9 mouse cellular contexts compared by ENCODE assay signal in genomic region chr7:67655186-67655585, GRCm38 (mm10). TPM values are rescaled to one million over a fixed set of nuclear protein-coding genes. Genes with fewer than 3 reads are reported as not detected.
A peak's percentile ranks its signal among the peaks of the same experiment; 100 is the strongest.
DNase-seq lines count a peak whose midpoint lies in the region; ATAC-seq lines count a peak whose summit lies in the region.
"Had no signal": no experiment of that assay in that cellular context is flagged by ENCODE, and none has a peak within 500 bp of the region (broad histone marks: within the 10 kb centered on the region; RNA-seq: fewer than 3 reads in every experiment).

No protein-coding gene starts in this region.

- no peaks in the 10 kb centered on the region for H3K27me3 ChIP-seq in forebrain, embryonic 11.5 days (ENCODE audit: control insufficient read depth, insufficient read depth, low read length)
- H3K27me3 ChIP-seq in forebrain, embryonic 16.5 days (replicated peaks; ENCODE audit: control insufficient read depth, insufficient read depth, low read length): no peaks in the 10 kb centered on the region
- no peaks in the 10 kb centered on the region for H3K27me3 ChIP-seq in forebrain, embryonic 12.5 days
- H3K27me3 ChIP-seq: heart, embryonic 15.5 days had no signal

- ATAC-seq in forebrain, embryonic 11.5 days (replicated peaks; ENCODE audit: low FRiP score): peak; percentile 80
- ATAC-seq in forebrain, embryonic 16.5 days: no peak
- peak; percentile 69; the same call in 1 of the 2 replicates for ATAC-seq in forebrain, embryonic 12.5 days (ENCODE audit: low FRiP score)
- peak; percentile 33; the same call in 1 of the 2 replicates for ATAC-seq in megakaryocyte, adult 5-6 weeks (ENCODE audit: poor library complexity, severe bottlenecking)

- peaks cover 4% of the 10 kb centered on the region; the same call in 1 of the 2 replicates for H3K4me1 ChIP-seq in forebrain, embryonic 11.5 days (replicated peaks; ENCODE audit: control insufficient read depth, insufficient read depth, low read length)
- H3K4me1 ChIP-seq in forebrain, embryonic 16.5 days (replicated peaks; ENCODE audit: control insufficient read depth, insufficient read depth, low read length): peaks cover 3% of the 10 kb centered on the region; the same call in 1 of the 2 replicates
- H3K4me1 ChIP-seq in forebrain, embryonic 12.5 days: peaks cover 11% of the 10 kb centered on the region

- H3K27ac ChIP-seq in forebrain, embryonic 11.5 days (ENCODE audit: low read depth, low read length): no peak overlapping the region
- no peak overlapping the region for H3K27ac ChIP-seq in forebrain, embryonic 16.5 days (ENCODE audit: low read length)
- peak overlapping the region; percentile 38; the same call in 1 of the 2 replicates for H3K27ac ChIP-seq in forebrain, embryonic 12.5 days
- H3K27ac ChIP-seq: heart, embryonic 15.5 days had no signal

- no peaks in the 10 kb centered on the region for H3K9me3 ChIP-seq in forebrain, embryonic 11.5 days (ENCODE audit: control insufficient read depth, low read length)
- H3K9me3 ChIP-seq in forebrain, embryonic 16.5 days (ENCODE audit: control insufficient read depth, low read length): no peaks in the 10 kb centered on the region
- no peaks in the 10 kb centered on the region for H3K9me3 ChIP-seq in forebrain, embryonic 12.5 days
- H3K9me3 ChIP-seq: heart, embryonic 15.5 days had no signal

- peak overlapping the region; percentile 32; the same call in 1 of the 2 replicates for H3K4me2 ChIP-seq in forebrain, embryonic 11.5 days (ENCODE audit: low read depth, low read length, severe bottlenecking)
- H3K4me2 ChIP-seq in forebrain, embryonic 16.5 days (ENCODE audit: low read length): no peak overlapping the region
- H3K4me2 ChIP-seq in forebrain, embryonic 12.5 days: peak overlapping the region; percentile 13
- H3K4me2 ChIP-seq: heart, embryonic 15.5 days had no signal

- H3K9ac ChIP-seq in forebrain, embryonic 11.5 days (ENCODE audit: low read length): no peak overlapping the region
- H3K9ac ChIP-seq in forebrain, embryonic 16.5 days (replicated peaks; ENCODE audit: low read depth, low read length): no peak overlapping the region
- H3K9ac ChIP-seq in forebrain, embryonic 12.5 days: no peak overlapping the region
- H3K9ac ChIP-seq: heart, embryonic 15.5 days had no signal

- 16% methylated on average over 1 of the region's 1 CpGs for WGBS in forebrain, embryonic 11.5 days
- 10% methylated on average over 1 of the region's 1 CpGs for WGBS in forebrain, embryonic 16.5 days
- 3% methylated on average over 1 of the region's 1 CpGs for WGBS in forebrain, embryonic 12.5 days

- DNase-seq in forebrain, embryonic 11.5 days (ENCODE audit: low spot score): no peak
- peak; percentile 20 for DNase-seq in ES-CJ7 (ENCODE audit: low read depth, low spot score)
- no peak for DNase-seq in layer of hippocampus, postnatal 25 days (ENCODE audit: extremely low spot score in 1 of 2, low spot score in 1 of 2)
- DNase-seq in cerebellum, adult 8-10 months: no peak
- DNase-seq in spleen, postnatal 10 days (ENCODE audit: low spot score in 2 of 2): no peak

- H3K4me3 ChIP-seq in forebrain, embryonic 11.5 days (ENCODE audit: low read depth, low read length): no peak overlapping the region
- H3K4me3 ChIP-seq in forebrain, embryonic 16.5 days (replicated peaks; ENCODE audit: low read length): no peak overlapping the region
- H3K4me3 ChIP-seq in forebrain, embryonic 12.5 days (replicated peaks): no peak overlapping the region
- H3K4me3 ChIP-seq: heart, embryonic 15.5 days had no signal

- no peaks in the 10 kb centered on the region for H3K36me3 ChIP-seq in forebrain, embryonic 11.5 days (ENCODE audit: control insufficient read depth, insufficient read depth, low read length)
- H3K36me3 ChIP-seq in forebrain, embryonic 16.5 days (ENCODE audit: control insufficient read depth, insufficient read depth): no peaks in the 10 kb centered on the region
- H3K36me3 ChIP-seq in forebrain, embryonic 12.5 days (replicated peaks): no peaks in the 10 kb centered on the region
- H3K36me3 ChIP-seq: heart, embryonic 15.5 days had no signal

RNA-seq across cellular contexts. Expression of gene Ttc23, which starts 8.0 kb away (rescaled TPM):
- 34.4 and 37.9 TPM in 2 replicates for polyA plus RNA-seq in forebrain, embryonic 11.5 days (2014; fragmentation: Nextera tagmentation; extraction: Ambion mirVana)
- 8.4 and 10.6 TPM in 2 replicates for polyA plus RNA-seq in forebrain, embryonic 16.5 days (2015; fragmentation: Nextera tagmentation; extraction: Ambion mirVana)
- polyA plus RNA-seq in forebrain, embryonic 12.5 days (2016; fragmentation: Nextera tagmentation; extraction: Ambion mirVana): 31.2 and 32.3 TPM in 2 replicates
- 0.36 and 1.9 TPM in 2 replicates for total RNA-seq in megakaryocyte, adult 5-6 weeks (2015)
- total RNA-seq in megakaryocyte, adult 5-6 weeks (2017): 0.69 and 2.1 TPM in 2 replicates
- total RNA-seq in layer of hippocampus, postnatal 25 days (2021): 1 to 10 TPM; 6.2 to 6.3 TPM

RNA-seq across cellular contexts. Expression of gene Lrrc28, which starts 10.1 kb away (rescaled TPM):
- polyA plus RNA-seq in forebrain, embryonic 11.5 days (2014; fragmentation: Nextera tagmentation; extraction: Ambion mirVana): 25.2 and 26.5 TPM in 2 replicates
- 31.9 and 34.3 TPM in 2 replicates for polyA plus RNA-seq in forebrain, embryonic 16.5 days (2015; fragmentation: Nextera tagmentation; extraction: Ambion mirVana)
- polyA plus RNA-seq in forebrain, embryonic 12.5 days (2016; fragmentation: Nextera tagmentation; extraction: Ambion mirVana): 28.7 and 30.0 TPM in 2 replicates
- 6.8 and 10.2 TPM in 2 replicates for total RNA-seq in megakaryocyte, adult 5-6 weeks (2015)
- 9.0 and 13.0 TPM in 2 replicates for total RNA-seq in megakaryocyte, adult 5-6 weeks (2017)
- 10 to 100 TPM; 35.8 to 37.3 TPM for total RNA-seq in layer of hippocampus, postnatal 25 days (2021)
